Mouse (Mus musculus): Measurements from ENCODE around the gene Timm8a1. TPM values are rescaled to one million over a fixed set of nuclear protein-coding genes. Genes with fewer than 3 reads are reported as not detected.

The Timm8a1 gene
- 0.09 and 0.17 TPM in 2 replicates for polyA plus RNA-seq (2012; rRNA removed)

GRCm38 (mm10) chrX:134541145-134541954, at the start of gene Timm8a1:
Gene Timm8a1 (minus strand): TSS chrX:134541865.

GRCm38 (mm10) chrX:134585103-134586002, 43.7 kb upstream of the Timm8a1 start, which contains the start of gene Rpl36a:
Gene Rpl36a (plus strand): TSS chrX:134585654.

GRCm38 (mm10) chrX:134582888-134583669, 41.4 kb upstream of the Timm8a1 start, which contains the start of gene Btk:
Gene Btk (minus strand): TSS chrX:134583570.

Other genes with a start within 250 kb of the Timm8a1 start
- gene Tmem35a, start 246.6 kb downstream of the Timm8a1 start, polyA plus RNA-seq (2012; rRNA removed) = 0.40 and 0.75 TPM in 2 replicates
- 0.13 and 0.17 TPM in 2 replicates for gene Cenpi, start 233.8 kb downstream of the Timm8a1 start, polyA plus RNA-seq (2012; rRNA removed)
- gene Drp2, start 137.3 kb downstream of the Timm8a1 start, polyA plus RNA-seq (2012; rRNA removed) = 0.24 and 0.36 TPM in 2 replicates
- not detected in 2 replicates for gene Taf7l, start 65.4 kb downstream of the Timm8a1 start, polyA plus RNA-seq (2012; rRNA removed)
- gene Btk, start 41.7 kb upstream of the Timm8a1 start, polyA plus RNA-seq (2012; rRNA removed) = 0.08 and 0.19 TPM in 2 replicates
- gene Rpl36a, start 43.8 kb upstream of the Timm8a1 start, polyA plus RNA-seq (2012; rRNA removed) = 4.6 and 8.8 TPM in 2 replicates
- gene Gla, start 59.3 kb upstream of the Timm8a1 start, polyA plus RNA-seq (2012; rRNA removed) = 0.45 and 0.51 TPM in 2 replicates
- 0.92 and 1.3 TPM in 2 replicates for gene Hnrnph2, start 59.3 kb upstream of the Timm8a1 start, polyA plus RNA-seq (2012; rRNA removed)
- 0.09 and 0.11 TPM in 2 replicates for gene Armcx4, start 144.7 kb upstream of the Timm8a1 start, polyA plus RNA-seq (2012; rRNA removed)
- 0.17 and 0.42 TPM in 2 replicates for gene Armcx1, start 176.1 kb upstream of the Timm8a1 start, polyA plus RNA-seq (2012; rRNA removed)
- gene Armcx6, start 209.6 kb upstream of the Timm8a1 start, polyA plus RNA-seq (2012; rRNA removed) = 0.33 and 0.36 TPM in 2 replicates
- 0.42 and 1.4 TPM in 2 replicates for gene Armcx3, start 214.7 kb upstream of the Timm8a1 start, polyA plus RNA-seq (2012; rRNA removed)